Mouse (Mus musculus) CD4-positive, CD25-positive, alpha-beta regulatory T cell, adult 4 months (primary cell): ENCODE measurements around the gene Cldn11. TPM values are rescaled to one million over a fixed set of nuclear protein-coding genes. Genes with fewer than 3 reads are reported as not detected.
"Not testable (repeated sequence)": the region's sequence is repeated elsewhere in the genome, so short reads cannot be mapped to it uniquely, and the experiment has no call there.

ENCODE experiments used
- ATAC-seq: one replicate; pipeline ENCODE4 v1.8.0; 2017
- polyA plus RNA-seq, 2 experiments: library from polyadenylated mRNA; unstranded; fragments of 100-300 nt; shearing (Covaris generic); gene quantifications; one replicate each; pipeline ENCODE4 v1.2.1; 2017

The Cldn11 gene
- polyA plus RNA-seq = not detected

DNA sequence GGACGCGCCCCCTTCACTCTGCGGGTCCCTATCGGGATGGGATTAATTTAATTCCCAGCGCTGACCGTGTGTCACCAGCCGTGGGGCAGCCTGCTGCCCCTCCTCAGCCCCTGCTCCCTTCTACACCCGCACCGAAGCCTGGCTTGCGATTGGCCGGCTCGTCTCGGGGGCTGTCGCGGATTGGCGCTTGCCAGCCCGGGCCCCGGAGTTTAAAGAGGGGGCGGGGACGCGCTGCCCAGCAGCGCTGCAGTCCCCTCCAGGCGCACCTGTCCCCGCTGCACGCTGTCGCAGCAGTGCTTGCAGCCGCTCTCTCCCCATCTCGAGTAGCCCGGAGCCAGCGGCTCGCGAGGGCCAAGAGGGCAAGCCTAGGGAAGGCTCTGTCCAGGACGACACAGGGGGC lies at the start of gene Cldn11:
TSS of gene Cldn11 (plus strand) at position 215 of the 400 bp plus-strand sequence.
- no peak for ATAC-seq

DNA sequence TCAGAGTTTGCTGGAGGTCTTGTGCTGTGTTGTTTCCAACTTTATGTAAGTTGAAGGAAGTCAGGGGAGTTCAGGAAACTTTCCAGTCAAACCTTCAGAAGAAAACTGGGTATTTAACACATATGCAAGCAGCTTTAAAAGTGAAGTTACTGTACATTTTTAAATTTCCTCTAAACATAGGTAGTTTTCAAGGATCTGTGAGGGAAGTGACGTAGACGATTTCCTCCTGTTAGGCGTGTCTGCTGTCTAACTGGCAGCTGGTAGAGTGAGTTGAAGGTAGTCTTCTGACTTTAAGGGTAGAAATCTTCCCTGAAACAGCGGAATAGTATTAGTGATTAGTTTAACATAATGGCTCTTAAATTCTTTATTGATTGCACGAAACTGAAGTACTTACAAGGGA lies 49.7 kb upstream of the Cldn11 start:
- peak; percentile 49 for ATAC-seq

- no peak for ATAC-seq
These were observed 48.9 kb upstream of the Cldn11 start for GRCm38 (mm10) chr3:31100802-31101201.

- ATAC-seq = peak; percentile 22
These were observed 44.8 kb upstream of the Cldn11 start for GRCm38 (mm10) chr3:31104936-31105335.

- ATAC-seq = no peak
These were observed 43.1 kb upstream of the Cldn11 start for GRCm38 (mm10) chr3:31106597-31106996.

DNA sequence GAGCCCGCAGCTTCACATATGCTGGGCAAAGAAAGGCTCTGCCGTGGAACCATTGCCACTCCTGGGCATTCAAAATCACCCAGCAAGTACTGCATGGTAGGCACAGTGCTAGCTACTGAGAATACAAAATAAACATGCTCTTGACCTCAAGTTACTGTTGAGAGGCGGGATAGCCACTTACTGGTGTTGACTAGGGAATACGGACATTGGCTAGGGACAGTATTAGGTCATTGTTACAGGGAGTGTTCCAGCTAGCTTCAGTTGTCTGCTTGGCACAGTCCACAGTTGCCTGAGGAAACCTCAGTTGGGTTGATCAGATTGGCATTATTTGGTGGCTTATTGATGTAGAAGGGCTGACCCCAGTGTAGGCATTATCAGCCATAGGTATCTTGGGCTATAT lies 42.0 kb upstream of the Cldn11 start:
- no peak for ATAC-seq

GRCm38 (mm10) chr3:31109108-31109507 lies 40.6 kb upstream of the Cldn11 start:
- ATAC-seq = peak; percentile 96

DNA sequence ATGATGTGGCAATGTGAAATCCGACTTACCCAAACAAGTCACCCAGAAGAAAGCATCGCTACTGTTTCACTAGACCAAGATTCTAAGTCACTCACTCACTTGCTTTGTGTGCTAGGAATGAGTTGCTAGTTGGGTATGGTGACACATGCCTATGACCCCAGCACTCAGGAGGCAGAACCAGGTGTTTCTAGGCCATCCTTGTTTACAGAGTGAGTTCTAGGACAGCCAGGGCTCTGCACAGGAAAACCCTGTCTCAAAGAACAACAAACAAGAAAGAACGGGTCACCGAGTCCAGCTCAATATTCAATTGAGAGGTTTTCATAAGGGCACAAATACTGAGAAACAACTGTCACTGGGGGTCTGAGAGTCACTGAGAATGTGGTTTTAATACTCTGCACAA lies 26.6 kb upstream of the Cldn11 start:
- no peak for ATAC-seq

DNA sequence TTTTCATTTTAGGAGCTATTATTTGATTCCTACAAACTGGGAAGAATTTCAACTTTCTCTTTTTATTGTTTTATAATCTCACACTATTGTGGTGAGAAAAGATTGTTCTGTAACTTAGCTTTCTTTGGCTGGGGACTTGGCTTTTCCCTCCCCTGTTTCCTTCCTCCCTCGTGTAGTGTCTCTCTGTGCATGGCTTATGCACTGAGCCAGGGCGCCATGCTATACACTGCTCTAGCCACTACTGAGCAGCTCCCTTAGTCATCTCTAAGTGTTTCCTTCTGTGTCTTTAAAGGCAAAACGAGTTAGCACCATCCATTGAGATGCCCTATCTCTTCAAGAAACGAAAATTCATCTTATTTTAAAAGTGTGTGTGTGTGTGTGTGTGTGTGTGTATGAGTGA lies 23.4 kb upstream of the Cldn11 start:
- no peak for ATAC-seq

- no peak for ATAC-seq
These were observed 22.9 kb upstream of the Cldn11 start for GRCm38 (mm10) chr3:31126848-31127247.

DNA sequence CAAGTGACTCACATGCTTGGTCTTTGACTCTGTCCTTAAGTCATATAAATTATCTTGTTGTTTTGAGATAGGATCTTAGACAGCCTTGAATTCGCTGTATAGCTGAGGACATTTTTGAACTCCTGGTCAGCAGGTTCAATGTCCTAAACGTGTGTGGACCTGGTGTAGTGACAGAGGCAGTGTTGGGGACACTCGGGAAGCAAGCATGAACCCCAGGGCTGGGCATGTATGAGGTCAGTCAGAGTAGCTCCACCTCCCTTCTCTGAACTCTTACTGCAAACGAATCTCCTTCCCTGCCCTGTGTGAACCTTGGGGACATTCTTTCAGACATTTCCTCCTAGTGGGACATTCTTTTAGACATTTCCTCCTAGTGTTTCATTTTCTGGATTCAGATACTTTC lies 20.0 kb upstream of the Cldn11 start:
- no peak for ATAC-seq

GRCm38 (mm10) chr3:31133664-31134063 lies 16.1 kb upstream of the Cldn11 start:
- no peak for ATAC-seq

DNA sequence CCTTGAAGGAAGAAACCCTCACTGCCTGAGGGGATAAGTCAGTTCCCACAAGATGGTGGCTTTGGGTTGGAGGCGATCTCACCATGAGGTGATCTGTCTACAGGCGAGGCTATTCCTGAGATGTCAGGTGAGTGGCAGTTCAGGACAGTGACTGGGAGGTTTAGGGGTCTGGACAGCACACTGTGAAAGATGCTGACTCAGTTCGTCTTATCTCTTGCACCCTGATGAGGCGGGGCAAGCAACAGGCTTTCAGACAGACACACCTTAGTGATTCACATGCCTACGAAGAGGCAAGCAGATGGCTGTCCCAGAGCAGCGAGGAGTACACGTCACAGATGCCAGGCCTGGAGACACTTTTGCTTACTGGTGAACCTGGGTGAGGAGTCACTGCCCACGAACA lies 15.5 kb upstream of the Cldn11 start:
- ATAC-seq = no peak

DNA sequence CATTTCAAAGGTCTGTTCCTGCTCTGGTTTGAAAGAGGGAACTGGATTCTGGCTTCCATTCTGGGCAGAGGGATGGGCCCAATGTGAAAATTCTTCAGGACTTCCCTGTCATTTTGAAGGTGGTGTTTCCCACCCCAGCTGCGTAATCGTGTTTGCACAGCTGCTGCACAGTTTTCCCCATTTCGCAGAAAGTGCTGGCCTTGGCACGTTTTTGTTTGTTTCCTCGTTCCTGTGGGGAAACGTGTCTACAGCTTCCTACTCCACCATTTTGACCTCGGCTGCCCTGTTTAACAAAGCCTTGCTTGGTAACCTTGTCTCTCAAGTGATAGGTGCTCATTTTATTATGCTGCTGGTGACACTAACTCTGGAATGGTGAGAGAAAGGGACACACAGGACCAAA lies 15.0 kb upstream of the Cldn11 start:
- no peak for ATAC-seq

GRCm38 (mm10) chr3:31136591-31136990 lies 13.1 kb upstream of the Cldn11 start:
- ATAC-seq = not testable (repeated sequence)

DNA sequence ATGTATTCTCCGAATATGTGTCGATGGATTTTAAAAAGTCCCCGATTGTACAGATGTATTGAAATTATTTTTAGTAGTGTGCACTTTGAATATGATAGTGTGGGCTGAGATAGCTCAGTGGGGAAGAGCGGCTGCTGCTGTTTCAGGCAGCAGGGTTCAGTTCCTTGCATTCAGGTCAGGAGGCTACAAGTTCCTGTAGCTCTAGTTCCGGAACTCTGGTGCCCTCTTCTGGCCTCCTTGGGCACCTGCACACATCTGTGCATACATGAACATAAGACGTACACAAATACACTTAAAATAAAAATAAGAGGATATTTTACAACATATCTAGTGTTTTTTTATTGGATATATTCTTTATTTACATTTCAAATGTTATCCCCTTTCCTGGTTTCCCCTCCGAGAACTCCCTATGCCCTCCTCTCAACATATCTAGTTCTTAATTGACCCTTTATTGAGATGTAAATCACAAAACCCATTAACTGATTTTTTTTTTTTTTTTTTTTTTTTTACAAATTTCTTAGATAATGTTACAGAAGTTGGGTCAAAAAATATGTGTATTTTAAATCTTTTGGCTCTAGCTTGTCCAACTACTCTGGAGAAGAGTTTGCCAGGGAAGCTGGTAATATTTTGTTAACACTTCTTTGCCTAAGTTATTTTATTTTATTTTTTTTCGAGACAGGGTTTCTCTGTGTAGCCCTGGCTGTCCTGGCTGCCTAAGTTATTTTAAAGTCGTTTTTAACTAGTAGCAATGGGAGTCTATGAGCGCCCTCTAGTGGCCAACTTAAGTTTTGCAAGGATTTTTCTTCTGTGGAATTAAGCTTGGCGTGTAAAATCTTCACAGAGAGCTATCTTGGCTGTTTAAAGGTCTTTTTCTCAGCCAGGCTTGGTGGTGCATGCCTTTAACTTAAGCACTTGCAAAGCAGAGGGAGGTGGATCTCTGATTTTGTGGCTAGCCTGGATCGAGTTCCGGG lies 11.0 kb upstream of the Cldn11 start:
- ATAC-seq = peak; percentile 75

DNA sequence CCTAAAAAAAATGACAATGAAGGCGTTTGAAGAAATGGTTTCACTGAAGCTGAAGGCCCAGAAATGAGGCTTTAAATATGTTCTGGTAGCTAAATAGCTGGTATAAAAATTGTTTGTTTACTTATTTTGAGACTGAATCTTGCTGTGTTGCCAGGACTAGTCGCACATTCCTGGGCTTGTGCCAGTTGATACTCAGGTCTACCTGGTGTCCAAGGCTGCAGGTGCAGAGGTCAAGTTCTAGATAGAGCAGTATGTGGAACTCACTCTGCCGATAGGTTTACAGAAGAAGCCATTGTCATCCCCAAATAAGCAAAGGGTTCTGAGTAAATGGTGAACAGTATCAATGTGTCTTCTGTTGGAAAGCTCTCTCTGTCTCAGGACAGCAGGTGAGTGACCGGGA lies 8.1 kb upstream of the Cldn11 start:
- no peak for ATAC-seq

DNA sequence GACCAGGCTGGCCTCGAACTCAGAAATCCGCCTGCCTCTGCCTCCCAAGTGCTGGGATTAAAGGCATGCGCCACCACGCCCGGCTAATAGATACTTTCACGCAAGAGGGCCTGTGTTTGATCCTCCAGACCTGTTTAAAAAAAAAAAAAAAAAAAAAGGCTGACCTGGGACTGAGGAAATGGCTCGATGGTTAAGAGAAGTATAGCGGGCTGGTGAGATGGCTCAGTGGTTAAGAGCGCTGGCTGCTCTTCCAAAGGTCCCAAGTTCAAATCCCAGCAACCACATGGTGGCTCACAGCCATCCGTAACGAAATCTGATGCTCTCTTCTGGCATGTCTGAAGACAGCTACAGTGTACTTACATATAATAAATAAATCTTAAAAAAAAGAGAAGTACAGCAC lies 4.5 kb upstream of the Cldn11 start:
- ATAC-seq = not testable (repeated sequence)

DNA sequence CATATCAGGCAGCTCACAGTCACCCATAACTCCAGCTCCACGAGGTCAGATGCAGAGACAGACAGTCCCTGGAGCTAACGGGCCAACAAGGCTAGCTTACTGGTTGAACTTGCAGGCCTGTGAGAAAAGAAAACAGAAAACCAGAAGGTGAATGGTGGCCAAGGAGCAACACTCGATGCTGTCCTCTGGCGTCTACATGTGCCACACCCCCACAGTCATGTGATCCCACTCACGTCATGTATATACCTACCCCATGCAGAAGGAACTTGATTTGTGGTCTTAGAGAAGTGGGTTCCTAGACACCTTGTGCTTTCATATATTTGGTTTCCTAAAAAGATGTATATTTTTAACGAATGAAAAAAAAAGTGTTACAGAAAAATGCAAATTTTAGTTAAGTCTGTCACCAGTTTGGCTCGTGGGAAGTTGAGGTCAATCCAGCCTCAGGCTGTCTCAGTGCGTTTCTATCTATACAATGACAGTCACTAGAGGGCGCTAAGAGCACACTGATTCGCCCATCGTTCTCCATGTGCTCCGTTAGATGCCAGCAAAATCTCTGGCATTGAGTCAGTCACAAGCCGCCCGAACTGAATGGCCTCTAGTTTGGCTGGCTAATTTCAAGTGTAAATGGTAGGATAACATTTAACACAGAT lies 4.0 kb upstream of the Cldn11 start:
- ATAC-seq = peak; percentile 86

DNA sequence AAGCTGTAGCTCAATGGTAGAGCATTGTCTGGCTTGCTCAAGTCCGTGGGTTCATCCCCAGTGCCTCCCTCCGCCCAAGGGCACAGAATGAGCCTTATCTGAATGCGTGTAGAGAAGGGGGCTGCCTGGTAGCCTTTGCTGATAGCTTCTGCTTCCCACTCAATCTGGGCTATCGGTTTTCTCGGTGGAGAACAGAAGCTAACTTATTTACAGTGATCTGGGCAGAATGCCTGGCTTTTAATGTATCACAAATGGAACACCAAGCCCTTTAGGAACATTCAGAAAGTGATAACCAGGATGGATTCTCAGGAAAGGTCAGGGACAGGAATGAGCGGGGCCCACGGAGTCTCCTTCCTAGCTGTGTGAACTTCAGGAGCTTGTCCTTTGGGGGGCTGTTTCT lies 1.1 kb upstream of the Cldn11 start:
- no peak for ATAC-seq

- ATAC-seq = no peak
These were observed 2.4 kb downstream of the Cldn11 start for GRCm38 (mm10) chr3:31152108-31152507.

DNA sequence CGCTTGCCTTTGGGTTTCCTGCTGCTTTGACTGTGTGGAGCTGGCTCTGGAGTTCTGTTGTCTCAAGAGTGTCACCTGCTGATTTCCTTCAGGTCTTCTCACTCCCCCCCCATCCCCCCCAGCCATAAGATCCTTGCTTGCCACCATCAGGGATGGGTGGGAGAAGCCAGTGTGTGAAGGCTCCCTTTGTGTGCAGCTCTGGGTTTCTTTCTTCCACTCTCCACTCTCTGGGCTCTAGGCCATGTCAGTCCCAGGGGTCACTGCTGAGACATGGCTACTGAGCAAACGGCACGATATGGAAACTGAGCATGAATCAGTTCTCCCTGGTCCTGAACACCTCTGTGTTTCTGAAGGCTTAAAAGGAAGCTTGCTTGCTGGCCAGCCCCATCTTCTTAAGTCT lies 6.4 kb downstream of the Cldn11 start:
- no peak for ATAC-seq

DNA sequence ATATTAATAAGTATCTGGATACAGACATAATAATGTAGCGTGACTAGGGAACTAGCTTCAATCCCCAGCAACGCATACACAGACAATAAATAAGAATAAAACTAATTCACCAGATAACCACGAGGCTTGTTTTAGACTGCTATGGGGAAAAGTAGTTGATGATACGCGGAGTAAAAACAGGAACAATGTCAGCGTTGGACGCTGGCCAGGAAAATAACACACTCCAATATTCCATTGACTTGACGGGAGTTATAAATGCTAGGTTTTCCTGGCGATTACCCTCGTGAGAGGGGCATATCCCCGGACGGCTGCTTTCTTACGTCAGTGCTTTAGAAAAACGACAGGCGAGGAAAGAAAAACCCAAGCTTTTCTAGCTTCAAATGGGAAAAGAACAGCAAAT lies 8.1 kb downstream of the Cldn11 start:
- no peak for ATAC-seq

DNA sequence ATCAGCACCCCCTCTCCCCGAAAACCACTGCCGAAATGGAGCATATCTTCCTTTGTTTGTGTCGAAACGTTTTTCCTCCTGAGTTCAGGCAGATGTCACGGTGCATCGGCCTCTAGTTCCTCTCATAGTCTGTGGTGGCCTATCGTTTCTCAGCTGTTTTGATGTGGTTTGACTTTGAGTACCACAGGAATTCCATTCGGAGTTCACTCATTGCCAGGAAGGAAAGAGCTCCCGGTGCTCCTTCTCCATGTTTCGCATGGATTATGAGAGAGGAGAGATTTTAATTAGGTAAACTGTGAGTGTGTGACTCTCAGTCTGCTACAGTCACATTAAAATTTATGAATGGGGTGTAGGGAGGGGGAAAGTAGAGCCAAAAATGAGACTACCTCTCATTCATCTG lies 10.3 kb downstream of the Cldn11 start:
- ATAC-seq = no peak
